Mouse (Mus musculus) B cell, adult 2 months (primary cell): ENCODE data around the gene Mup20.
A peak's percentile ranks its signal among the peaks of the same experiment; 100 is the strongest.
"Not testable (repeated sequence)": the region's sequence is repeated elsewhere in the genome, so short reads cannot be mapped to it uniquely, and the experiment has no call there.

Experiments used
- DNase-seq, 2 experiments: peaks; one replicate each; pipeline ENCODE4 v3.0.0; 2022

Gene Mup20

GRCm38 (mm10) chr4:62054058-62054457 is at the start of gene Mup20:
Gene Mup20, minus strand, starts transcription at chr4:62054158.
- not testable (repeated sequence) for DNase-seq

GRCm38 (mm10) chr4:62103366-62103765 is 49.4 kb upstream of the Mup20 start:
- peak in 1 of 2 experiments; percentile 6 for DNase-seq

DNA sequence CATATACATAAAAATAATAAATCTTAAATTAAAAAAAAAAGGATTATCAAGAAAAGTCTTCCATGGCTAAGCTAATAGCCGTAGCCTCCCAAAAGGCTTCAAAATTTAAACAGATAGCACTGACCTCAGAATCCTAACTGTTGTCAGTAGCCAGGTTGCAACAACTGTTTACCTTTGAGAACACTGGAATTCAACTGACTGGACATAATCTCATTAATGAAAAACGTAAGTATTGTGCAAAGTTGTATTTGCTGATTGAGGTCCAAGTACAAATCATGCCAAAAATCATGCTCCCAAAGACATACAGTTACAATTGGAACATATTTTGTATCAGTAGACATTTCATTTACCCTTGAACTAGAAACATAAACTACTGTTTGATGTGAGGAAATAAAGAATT is 34.0 kb upstream of the Mup20 start:
- DNase-seq = no peak

DNA sequence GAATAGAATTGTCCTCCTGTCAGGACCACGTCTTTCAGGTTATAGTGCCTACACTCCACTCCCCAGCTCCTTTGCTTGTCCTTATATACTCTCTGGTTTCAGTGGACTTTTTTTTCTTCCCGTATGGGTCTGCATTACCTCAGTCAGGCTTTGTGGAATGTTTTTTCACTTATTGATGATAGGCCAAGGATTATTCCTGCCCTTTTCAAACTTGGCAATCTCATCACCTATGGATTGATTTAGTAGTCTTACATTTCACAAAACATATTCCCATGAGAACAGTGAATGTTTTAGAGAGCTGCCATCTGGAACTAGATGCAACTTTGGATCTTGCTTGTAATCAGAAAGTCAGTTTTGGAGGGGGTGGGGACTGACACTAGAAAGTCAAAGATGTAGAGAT is 33.3 kb upstream of the Mup20 start, which contains the start of gene Mup3:
Mup3 (minus strand) TSS at position 102 of the 400 bp plus-strand sequence.
- DNase-seq = no peak

DNA sequence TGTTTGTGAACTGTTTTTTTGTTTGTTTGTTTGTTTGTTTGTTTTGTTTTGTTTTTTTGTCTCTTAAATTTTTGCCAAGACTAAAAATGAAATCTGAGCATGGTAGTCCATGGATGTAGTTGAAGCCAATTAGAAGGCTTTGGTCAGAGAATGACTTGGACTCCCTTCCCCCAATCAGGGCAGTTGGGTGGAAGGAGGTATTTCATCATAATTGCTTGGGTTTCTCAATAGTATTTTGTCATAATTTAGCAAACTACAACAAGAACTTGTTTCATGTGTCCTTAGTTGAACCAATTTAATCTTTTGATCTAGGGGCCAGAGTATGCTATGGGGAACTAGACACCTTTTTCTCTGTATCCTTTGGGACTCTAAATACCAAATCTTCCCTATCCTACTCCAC is 28.8 kb upstream of the Mup20 start:
- DNase-seq = no peak

GRCm38 (mm10) chr4:62075126-62075525 is 21.2 kb upstream of the Mup20 start:
- no peak for DNase-seq

- not testable (repeated sequence) for DNase-seq
These were observed 822 bp upstream of the Mup20 start for GRCm38 (mm10) chr4:62054780-62055179.

- no peak for DNase-seq
These were observed 27.7 kb downstream of the Mup20 start for GRCm38 (mm10) chr4:62026281-62026680.

DNA sequence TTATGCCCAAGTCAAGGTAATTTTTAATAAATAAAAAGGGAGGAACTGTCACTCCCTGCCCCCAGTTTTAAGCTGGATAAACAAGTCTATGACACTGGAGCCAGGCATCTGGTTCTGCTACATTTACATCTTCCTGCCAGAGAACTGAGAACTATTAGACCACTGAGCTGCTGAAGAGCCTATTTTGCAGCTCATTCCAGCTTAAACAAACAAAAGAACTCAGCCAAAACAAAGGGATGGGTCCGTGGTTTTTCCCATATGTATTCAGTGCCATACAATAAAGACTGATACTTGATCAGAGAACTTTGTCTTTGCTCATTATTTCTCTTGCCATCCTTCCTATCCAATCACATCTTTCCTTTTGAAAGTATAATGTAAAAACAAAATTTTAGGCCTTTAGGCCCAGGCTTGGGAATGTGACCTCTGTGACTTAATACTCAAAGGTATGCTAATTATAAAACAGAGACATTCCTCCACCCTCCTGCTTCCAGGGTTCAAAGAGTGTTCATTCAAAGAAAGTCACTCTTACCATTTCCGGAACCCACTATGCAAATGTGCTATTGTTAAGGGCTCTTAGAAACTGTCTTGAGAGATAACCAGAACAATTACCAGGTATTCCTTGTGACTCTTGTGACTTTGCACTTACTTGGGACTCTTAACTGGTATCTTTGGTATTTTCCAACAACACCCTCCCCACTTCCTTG is 29.6 kb downstream of the Mup20 start:
- DNase-seq = no peak

DNA sequence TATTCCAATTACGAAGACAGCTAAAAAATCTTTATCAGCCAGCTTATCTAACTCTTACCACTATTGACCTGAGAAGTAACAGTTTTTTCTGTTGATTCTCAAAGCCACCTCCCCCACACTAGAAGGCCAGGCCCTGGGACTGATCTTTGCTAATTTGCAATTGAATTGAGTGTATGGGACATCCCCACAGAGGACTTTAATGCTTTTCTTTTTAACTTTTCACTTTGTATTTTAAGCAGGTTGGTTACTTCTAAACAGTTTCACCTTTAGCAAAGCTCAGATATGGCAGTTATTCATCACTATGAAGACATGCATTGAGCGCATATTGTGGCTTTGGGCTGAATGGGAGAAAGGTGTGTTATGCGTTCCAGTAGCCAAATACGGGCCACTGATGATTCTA is 30.3 kb downstream of the Mup20 start:
- DNase-seq = no peak

- no peak for DNase-seq
These were observed 30.8 kb downstream of the Mup20 start for GRCm38 (mm10) chr4:62023120-62023519.

DNA sequence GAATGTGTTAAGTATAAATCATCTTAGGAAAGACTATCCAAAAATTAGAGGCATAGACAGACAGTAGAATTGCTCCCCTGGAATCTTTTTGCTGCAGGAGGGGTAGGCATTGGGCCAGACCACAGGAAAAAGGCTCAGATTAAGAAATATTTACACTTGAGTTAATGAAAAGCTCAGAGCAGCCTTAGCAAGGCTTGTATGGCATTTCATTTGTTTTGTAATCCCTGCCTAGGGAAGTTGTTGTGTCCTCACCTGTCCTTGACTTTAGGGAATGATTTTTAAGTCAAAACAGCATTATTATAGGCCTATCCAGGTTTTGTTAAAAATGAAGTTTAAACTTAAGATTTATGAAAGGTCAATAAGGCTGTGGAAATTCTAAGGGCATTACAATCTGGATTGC is 33.4 kb downstream of the Mup20 start:
- not testable (repeated sequence) for DNase-seq
